In the genomic region with DNA sequence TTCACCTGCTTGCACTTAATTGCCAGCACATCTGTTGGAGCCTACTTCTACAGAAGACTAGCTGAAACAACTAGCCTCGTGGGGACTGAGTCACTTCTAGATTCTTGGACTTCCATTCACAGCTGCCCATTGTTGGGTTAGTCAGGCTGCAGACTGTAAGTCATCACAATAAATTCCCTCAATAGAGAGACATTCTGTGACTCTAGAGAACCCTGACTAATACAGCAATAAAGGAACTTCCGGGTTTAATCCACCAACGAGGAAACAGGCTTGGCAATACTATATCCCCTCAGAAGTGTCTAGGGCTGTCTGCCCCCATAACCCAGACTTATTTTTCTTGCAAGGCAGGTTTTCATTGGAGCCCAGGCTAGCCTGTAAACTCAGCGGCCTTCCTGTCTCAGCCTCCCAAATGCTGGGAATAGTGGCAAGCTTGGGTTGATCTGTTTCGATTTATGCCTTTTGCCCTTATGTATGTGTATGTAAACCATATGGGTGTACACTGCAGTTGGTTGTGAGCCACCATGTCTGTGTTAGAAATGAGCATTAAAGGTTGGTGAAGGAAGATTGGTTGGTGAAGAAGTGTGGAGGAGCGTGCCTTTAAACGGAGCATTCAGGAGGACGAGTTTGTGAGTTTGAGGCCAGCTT, we compare ENCODE assay signal across 8 mouse cellular contexts. TPM values are rescaled to one million over a fixed set of nuclear protein-coding genes. Genes with fewer than 3 reads are reported as not detected.
DNase-seq lines count a peak whose midpoint lies in the region; ATAC-seq and TF ChIP-seq lines count a peak whose summit lies in the region.

No protein-coding gene starts in this region.

- H3K4me2 ChIP-seq in hindbrain, embryonic 14.5 days (replicated peaks), result peak overlapping the region; percentile 72
- H3K4me2 ChIP-seq in midbrain, embryonic 16.5 days (ENCODE audit: low read length), result peak overlapping the region; percentile 75

- WGBS in kidney, adult 2 months, result 42% methylated on average over 8 of the region's 8 CpGs
- WGBS in bone marrow, adult 2 months, result 41% methylated on average over 8 of the region's 8 CpGs
- WGBS in hindbrain, embryonic 14.5 days, result 51% methylated on average over 8 of the region's 8 CpGs
- 43% methylated on average over 8 of the region's 8 CpGs for WGBS in midbrain, embryonic 16.5 days

- peak overlapping the region; percentile 84 for H3K4me3 ChIP-seq in kidney, adult 2 months (ENCODE audit: insufficient read depth, low read depth, low read length)
- peak overlapping the region; percentile 76 for H3K4me3 ChIP-seq in bone marrow, adult 2 months (replicated peaks; ENCODE audit: control insufficient read depth, low read depth, low read length)
- H3K4me3 ChIP-seq in hindbrain, embryonic 14.5 days (replicated peaks; ENCODE audit: low read length), result peak overlapping the region; percentile 49
- peak overlapping the region; percentile 84 for H3K4me3 ChIP-seq in midbrain, embryonic 16.5 days (ENCODE audit: low read depth, low read length)

- no peak for TF ChIP-seq CTCF in kidney, adult 2 months (conservative IDR thresholded peaks at IDR 0.05; ENCODE audit: insufficient read depth, insufficient read length, low read depth, low read length)
- TF ChIP-seq CTCF in bone marrow, adult 2 months (IDR thresholded peaks at IDR 0.05; ENCODE audit: control insufficient read depth, insufficient read depth, low read length), result no peak

- no peak for TF ChIP-seq POLR2A in kidney, adult 2 months (IDR thresholded peaks at IDR 0.05; ENCODE audit: low read depth, low read length)
- TF ChIP-seq POLR2A in bone marrow, adult 2 months (IDR thresholded peaks at IDR 0.05; ENCODE audit: borderline replicate concordance, control insufficient read depth, low read depth, low read length), result no peak

- no peaks in the 10 kb centered on the region for H3K27me3 ChIP-seq in kidney, adult 2 months (replicated peaks; ENCODE audit: control insufficient read depth, insufficient read depth, low read length)
- H3K27me3 ChIP-seq in hindbrain, embryonic 14.5 days (ENCODE audit: control insufficient read depth, insufficient read depth, low read length), result no peaks in the 10 kb centered on the region
- H3K27me3 ChIP-seq in midbrain, embryonic 16.5 days (ENCODE audit: control insufficient read depth, insufficient read depth, low read depth, low read length), result no peaks in the 10 kb centered on the region

- no peak for ATAC-seq in hindbrain, embryonic 14.5 days (ENCODE audit: low FRiP score)
- ATAC-seq in midbrain, embryonic 16.5 days, result peak; percentile 0; the same call in 1 of the 2 replicates

- no peak overlapping the region for H3K27ac ChIP-seq in kidney, adult 2 months (ENCODE audit: insufficient read depth, low read depth, low read length)
- H3K27ac ChIP-seq in bone marrow, adult 2 months (ENCODE audit: control insufficient read depth, insufficient read depth, low read depth, low read length, poor library complexity), result no peak overlapping the region
- H3K27ac ChIP-seq in hindbrain, embryonic 14.5 days, result peak overlapping the region; percentile 81
- peak overlapping the region; percentile 88 for H3K27ac ChIP-seq in midbrain, embryonic 16.5 days (ENCODE audit: low read length)

- DNase-seq in kidney, adult 2 months, result no peak
- no peak for DNase-seq in kidney, adult 18-20 months
- DNase-seq in hindbrain, embryonic 14.5 days (ENCODE audit: low spot score), result no peak
- DNase-seq in embryo, embryonic 10 days (ENCODE audit: low spot score), result no peak
- DNase-seq in layer of hippocampus, postnatal 36 days, result no peak
- DNase-seq in gastrocnemius, adult 18-20 months (ENCODE audit: low spot score), result no peak

- H3K4me1 ChIP-seq in kidney, adult 2 months (ENCODE audit: control insufficient read depth, insufficient read depth, low read length), result peaks cover 3% of the 10 kb centered on the region; the same call in 1 of the 2 replicates
- peaks cover 2% of the 10 kb centered on the region; the same call in 1 of the 2 replicates for H3K4me1 ChIP-seq in bone marrow, adult 2 months (ENCODE audit: control insufficient read depth, insufficient read depth, low read length)
- H3K4me1 ChIP-seq in hindbrain, embryonic 14.5 days (replicated peaks; ENCODE audit: control insufficient read depth, insufficient read depth, low read length), result peaks cover 26% of the 10 kb centered on the region
- peaks cover 25% of the 10 kb centered on the region for H3K4me1 ChIP-seq in midbrain, embryonic 16.5 days (ENCODE audit: control insufficient read depth, insufficient read depth, low read length)

- peak overlapping the region; percentile 63 for H3K9ac ChIP-seq in hindbrain, embryonic 14.5 days
- H3K9ac ChIP-seq in midbrain, embryonic 16.5 days (ENCODE audit: low read depth, low read length), result peak overlapping the region; percentile 87

- H3K9me3 ChIP-seq in hindbrain, embryonic 14.5 days (ENCODE audit: control insufficient read depth, low read length), result no peaks in the 10 kb centered on the region
- H3K9me3 ChIP-seq in midbrain, embryonic 16.5 days (replicated peaks; ENCODE audit: control insufficient read depth, low read length, poor library complexity, severe bottlenecking), result no peaks in the 10 kb centered on the region

- no peaks in the 10 kb centered on the region; the same call in 1 of the 2 replicates for H3K36me3 ChIP-seq in kidney, adult 2 months (ENCODE audit: control insufficient read depth, insufficient read depth, low read length)
- peaks cover 47% of the 10 kb centered on the region for H3K36me3 ChIP-seq in hindbrain, embryonic 14.5 days (replicated peaks; ENCODE audit: control insufficient read depth, insufficient read depth)
- H3K36me3 ChIP-seq in midbrain, embryonic 16.5 days (ENCODE audit: control insufficient read depth, insufficient read depth, low read length), result peaks cover 12% of the 10 kb centered on the region

RNA-seq across cellular contexts. Expression of gene Snapc2, which starts 0.6 kb away (rescaled TPM):
- polyA plus RNA-seq in kidney, adult 2 months (2012; rRNA removed), result 36.7 and 36.9 TPM in 2 replicates
- 6.0 and 14.2 TPM in 2 replicates for polyA plus RNA-seq in bone marrow, adult 2 months (2011; ENCODE audit: insufficient read depth, insufficient read length, low replicate concordance, missing spikeins)
- polyA plus RNA-seq in hindbrain, embryonic 14.5 days (2014; fragmentation: Nextera tagmentation; extraction: Ambion mirVana), result 62.3 and 65.1 TPM in 2 replicates
- polyA plus RNA-seq in midbrain, embryonic 16.5 days (2015; fragmentation: Nextera tagmentation; extraction: Ambion mirVana), result 62.2 and 62.9 TPM in 2 replicates
- total RNA-seq in layer of hippocampus, postnatal 36 days (2021), result 10 to 100 TPM; 22.3 to 26.2 TPM
- 10 to 100 TPM; 11.9 to 12.5 TPM for total RNA-seq in gastrocnemius, adult 18-20 months (2021)

RNA-seq across cellular contexts. Expression of gene Tgfbr3l, which starts 4.2 kb away (rescaled TPM):
- polyA plus RNA-seq in kidney, adult 2 months (2012; rRNA removed), result 18.7 and 27.8 TPM in 2 replicates
- 12.4 and 16.3 TPM in 2 replicates for polyA plus RNA-seq in bone marrow, adult 2 months (2011; ENCODE audit: insufficient read depth, insufficient read length, low replicate concordance, missing spikeins)
- 2.5 and 3.3 TPM in 2 replicates for polyA plus RNA-seq in hindbrain, embryonic 14.5 days (2014; fragmentation: Nextera tagmentation; extraction: Ambion mirVana)
- polyA plus RNA-seq in midbrain, embryonic 16.5 days (2015; fragmentation: Nextera tagmentation; extraction: Ambion mirVana), result 4.1 and 5.2 TPM in 2 replicates
- 10 to 100 TPM; 13.8 to 14.0 TPM for total RNA-seq in layer of hippocampus, postnatal 36 days (2021)
- 1 to 10 TPM; 1.2 to 1.7 TPM for total RNA-seq in gastrocnemius, adult 18-20 months (2021)

RNA-seq across cellular contexts. Expression of gene Ctxn1, which starts 6.8 kb away (rescaled TPM):
- polyA plus RNA-seq in kidney, adult 2 months (2012; rRNA removed), result 6.8 and 7.8 TPM in 2 replicates
- polyA plus RNA-seq in bone marrow, adult 2 months (2011; ENCODE audit: insufficient read depth, insufficient read length, low replicate concordance, missing spikeins), result 3.8 TPM in 1 of 2 replicates, not detected in the other
- 219 and 235 TPM in 2 replicates for polyA plus RNA-seq in hindbrain, embryonic 14.5 days (2014; fragmentation: Nextera tagmentation; extraction: Ambion mirVana)
- polyA plus RNA-seq in midbrain, embryonic 16.5 days (2015; fragmentation: Nextera tagmentation; extraction: Ambion mirVana), result 258 and 267 TPM in 2 replicates
- total RNA-seq in layer of hippocampus, postnatal 36 days (2021), result 100 to 1,000 TPM; 500 to 555 TPM
- total RNA-seq in gastrocnemius, adult 18-20 months (2021), result under 1 TPM; 0.37 to 0.69 TPM

RNA-seq across cellular contexts. Expression of gene Gm49320, which starts 13.6 kb away (rescaled TPM):
- 1.3 and 3.3 TPM in 2 replicates for polyA plus RNA-seq in kidney, adult 2 months (2012; rRNA removed)
- polyA plus RNA-seq in bone marrow, adult 2 months (2011; ENCODE audit: insufficient read depth, insufficient read length, low replicate concordance, missing spikeins), result 1.3 TPM in 1 of 2 replicates, not detected in the other
- 1.0 and 1.6 TPM in 2 replicates for polyA plus RNA-seq in hindbrain, embryonic 14.5 days (2014; fragmentation: Nextera tagmentation; extraction: Ambion mirVana)
- 0.73 and 1.8 TPM in 2 replicates for polyA plus RNA-seq in midbrain, embryonic 16.5 days (2015; fragmentation: Nextera tagmentation; extraction: Ambion mirVana)
- total RNA-seq in layer of hippocampus, postnatal 36 days (2021), result under 1 TPM; 0.15 to 0.68 TPM
- total RNA-seq in gastrocnemius, adult 18-20 months (2021), result under 1 TPM in 1 of 2 experiments, not detected in 1; 0.14 TPM

RNA-seq across cellular contexts. Expression of gene Map2k7, which starts 13.7 kb away (rescaled TPM):
- 32.0 and 32.2 TPM in 2 replicates for polyA plus RNA-seq in kidney, adult 2 months (2012; rRNA removed)
- 88.3 and 112 TPM in 2 replicates for polyA plus RNA-seq in bone marrow, adult 2 months (2011; ENCODE audit: insufficient read depth, insufficient read length, low replicate concordance, missing spikeins)
- polyA plus RNA-seq in hindbrain, embryonic 14.5 days (2014; fragmentation: Nextera tagmentation; extraction: Ambion mirVana), result 19.5 and 21.4 TPM in 2 replicates
- polyA plus RNA-seq in midbrain, embryonic 16.5 days (2015; fragmentation: Nextera tagmentation; extraction: Ambion mirVana), result 26.8 and 29.9 TPM in 2 replicates
- total RNA-seq in layer of hippocampus, postnatal 36 days (2021), result 100 to 1,000 TPM in 1 of 2 experiments, 10 to 100 TPM in 1; 91.3 to 116 TPM
- total RNA-seq in gastrocnemius, adult 18-20 months (2021), result 10 to 100 TPM; 80.9 to 90.4 TPM

Comparison
In these comparisons a context has a peak if more than half of its experiments do, and no peak if none do; other contexts are left out.
1. H3K27ac ChIP-seq: peak in hindbrain, embryonic 14.5 days (single experiment) and midbrain, embryonic 16.5 days (single experiment); none in kidney, adult 2 months (single experiment) and bone marrow, adult 2 months (single experiment).
2. RNA of gene Ctxn1, which starts 6.8 kb away (polyA plus RNA-seq): 258 to 267 TPM in midbrain, embryonic 16.5 days and 219 to 235 TPM in hindbrain, embryonic 14.5 days; 6.8 to 7.8 TPM in kidney, adult 2 months and 3.8 TPM in bone marrow, adult 2 months; every median in the first group is over 10 times any median in the second.
3. Peak in every context shown above with its lines, with median percentiles within 50 percentile points of each other: H3K4me3 ChIP-seq.